Mouse (Mus musculus): ENCODE measurements around the gene Ctr9.

DNA sequence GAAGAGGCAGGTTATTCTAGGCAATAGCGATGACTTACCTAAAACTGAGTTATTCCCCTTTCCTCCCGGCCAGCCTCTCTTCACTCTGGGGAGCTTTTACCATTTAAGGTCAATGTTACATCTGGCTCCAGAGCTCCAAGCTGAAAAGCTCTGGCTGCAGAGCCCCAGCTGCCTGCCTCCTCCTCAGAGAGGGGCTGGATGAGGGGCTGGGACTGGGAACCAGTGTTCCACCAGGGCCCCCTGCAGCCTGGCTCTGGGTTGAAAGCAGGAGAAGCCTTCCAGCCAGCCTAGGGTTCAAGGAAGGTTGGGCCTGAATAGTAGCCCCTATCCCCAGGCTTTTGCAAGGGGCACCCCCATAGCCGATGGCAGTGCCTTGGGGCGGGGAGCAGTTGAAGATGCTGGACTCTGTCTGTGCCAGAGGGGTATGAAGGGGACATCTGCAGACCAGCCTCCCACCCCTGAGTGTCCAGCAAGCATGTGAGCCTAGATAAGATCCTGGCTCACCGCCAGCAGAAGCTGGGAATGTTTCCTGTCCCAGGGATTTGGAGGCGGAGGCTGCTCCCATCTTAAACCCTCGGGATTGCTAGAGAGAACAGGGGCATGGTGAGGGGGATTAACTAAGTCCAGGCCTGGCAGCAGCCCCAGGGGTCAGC lies 46.6 kb upstream of the Ctr9 start, which contains the start of gene Mrvi1:
- TF ChIP-seq CTCF (IDR thresholded peaks at IDR 0.05; ENCODE audit: low read depth, low read length) (no peak), TAL1 (conservative IDR thresholded peaks at IDR 0.05; ENCODE audit: low read depth, low read length) (no peak), POLR2AphosphoS5 (IDR thresholded peaks at IDR 0.05; ENCODE audit: insufficient replicate concordance, low read depth, low read length) (no peak), GATA1 (IDR thresholded peaks at IDR 0.05; ENCODE audit: borderline replicate concordance, low read length) (no peak), GATA2 (IDR thresholded peaks at IDR 0.05; ENCODE audit: borderline replicate concordance, low read depth, low read length) (no peak)
